Mouse (Mus musculus): ENCODE results near the gene Sh3pxd2a. TPM values are rescaled to one million over a fixed set of nuclear protein-coding genes. Genes with fewer than 3 reads are reported as not detected.

Sh3pxd2a gene
- polyA plus RNA-seq, 1 experiment from 2014 or later, result 2.1 TPM

DNA sequence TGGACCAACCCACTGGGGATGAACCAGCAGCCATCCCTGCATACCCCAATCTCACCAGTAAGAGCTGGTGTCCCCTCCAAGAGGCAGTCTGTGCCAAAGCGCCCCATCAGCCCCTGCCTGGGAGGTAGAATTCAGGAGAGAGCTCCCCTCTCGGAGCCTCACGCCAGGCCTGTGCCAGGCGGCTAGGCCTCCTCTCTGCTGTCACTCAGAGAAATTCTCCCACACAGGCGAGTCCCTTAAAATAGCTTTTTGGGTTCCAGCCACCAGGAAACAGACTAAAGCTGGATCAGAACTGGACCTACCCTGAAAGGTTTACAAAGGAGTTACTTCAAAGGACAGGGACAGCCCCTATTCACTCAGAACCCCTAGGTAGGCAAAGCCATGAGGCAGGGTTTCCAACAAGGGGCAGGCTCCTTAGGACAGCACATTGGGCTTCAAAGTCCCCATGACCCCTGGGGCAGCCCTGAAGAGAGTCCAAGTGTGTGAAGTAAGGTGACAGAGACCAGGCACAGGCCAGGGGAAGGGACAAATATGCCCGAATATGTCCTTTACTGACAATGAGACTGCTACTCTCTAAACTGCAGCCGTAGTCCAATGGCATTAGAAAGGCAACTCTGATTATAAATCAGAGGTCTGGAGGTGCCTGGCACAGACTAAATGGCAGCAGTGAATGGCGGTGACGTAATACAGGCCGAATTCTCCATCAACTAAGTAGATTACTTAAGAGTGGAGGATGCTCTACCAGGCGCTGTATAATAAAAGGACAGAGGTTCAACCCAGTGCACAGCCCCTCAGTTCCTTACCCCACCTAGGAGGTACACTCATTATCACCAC lies 9.8 kb downstream of the Sh3pxd2a start:
- no peaks in the 10 kb centered on the region for H3K9me3 ChIP-seq (ENCODE audit: control insufficient read depth, low read length)
- 71% methylated on average over 11 of the region's 11 CpGs for WGBS
- no peak overlapping the region for H3K9ac ChIP-seq (replicated peaks; ENCODE audit: low read depth, low read length)
- H3K4me1 ChIP-seq (ENCODE audit: control insufficient read depth, insufficient read depth, low read length), result peaks cover 9% of the 10 kb centered on the region; the same call in 1 of the 2 replicates
- no peak for ATAC-seq (ENCODE audit: low read depth)
- H3K36me3 ChIP-seq (ENCODE audit: control insufficient read depth, insufficient read depth, low read length), result no peaks in the 10 kb centered on the region
- no peaks in the 10 kb centered on the region for H3K27me3 ChIP-seq (ENCODE audit: control insufficient read depth, insufficient read depth, low read length)
- no peak overlapping the region for H3K4me3 ChIP-seq (ENCODE audit: low read depth, low read length)
- H3K4me2 ChIP-seq (ENCODE audit: low read depth, low read length), result no peak overlapping the region
- no peak overlapping the region for H3K27ac ChIP-seq (ENCODE audit: low read depth, low read length)

DNA sequence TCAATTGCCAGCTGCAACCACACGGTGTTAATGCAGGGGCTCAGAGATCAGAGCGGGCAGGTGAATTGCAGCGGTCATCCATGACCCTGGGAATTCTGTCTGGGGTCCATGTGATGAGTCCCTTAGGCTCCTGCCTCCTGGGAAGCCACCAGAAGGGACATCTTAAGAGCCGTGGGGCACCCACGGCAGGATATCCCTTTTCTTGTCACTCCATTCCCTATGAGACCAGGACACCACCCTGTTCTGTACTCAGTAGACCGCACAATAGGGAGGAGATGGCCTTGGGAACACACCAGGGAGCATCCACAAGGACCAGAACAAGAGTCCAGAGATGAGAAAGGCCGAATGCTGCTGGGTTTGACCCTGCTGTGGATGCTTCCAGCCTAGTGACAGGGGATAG lies 10.8 kb downstream of the Sh3pxd2a start:
- WGBS, result 81% methylated on average over 7 of the region's 7 CpGs
- Histone ChIP-seq H3K9me3 (ENCODE audit: control insufficient read depth, low read length) (no peaks in the 10 kb centered on the region), H3K27me3 (ENCODE audit: control insufficient read depth, insufficient read depth, low read length) (no peaks in the 10 kb centered on the region), H3K27ac (ENCODE audit: low read depth, low read length) (no peak overlapping the region), H3K4me3 (ENCODE audit: low read depth, low read length) (no peak overlapping the region), H3K4me2 (ENCODE audit: low read depth, low read length) (no peak overlapping the region), H3K4me1 (ENCODE audit: control insufficient read depth, insufficient read depth, low read length) (peaks cover 11% of the 10 kb centered on the region; the same call in 1 of the 2 replicates), H3K36me3 (ENCODE audit: control insufficient read depth, insufficient read depth, low read length) (no peaks in the 10 kb centered on the region), H3K9ac (replicated peaks; ENCODE audit: low read depth, low read length) (no peak overlapping the region)
- ATAC-seq (ENCODE audit: low read depth), result no peak

DNA sequence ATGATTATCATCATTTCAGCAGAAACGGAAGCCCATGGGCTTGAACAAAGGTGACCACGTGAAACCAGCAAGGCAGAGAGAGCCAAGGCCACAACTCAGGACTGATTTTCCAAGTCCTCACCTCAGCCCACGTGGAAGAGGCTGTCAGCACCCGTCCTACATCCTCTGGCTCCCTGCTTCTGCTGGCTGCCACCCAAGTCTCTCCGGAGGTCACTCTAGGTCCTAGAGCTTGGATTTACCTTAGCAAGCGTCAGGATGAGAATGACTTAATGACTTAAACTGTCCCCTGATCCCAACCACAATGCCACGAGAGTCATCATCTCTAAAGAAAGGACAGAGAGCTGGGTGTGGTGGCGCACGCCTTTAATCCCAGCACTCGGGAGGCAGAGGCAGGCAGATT lies 11.5 kb downstream of the Sh3pxd2a start:
- H3K4me1 ChIP-seq (ENCODE audit: control insufficient read depth, insufficient read depth, low read length), result peaks cover 12% of the 10 kb centered on the region; the same call in 1 of the 2 replicates
- H3K36me3 ChIP-seq (ENCODE audit: control insufficient read depth, insufficient read depth, low read length), result no peaks in the 10 kb centered on the region
- no peak overlapping the region for H3K4me3 ChIP-seq (ENCODE audit: low read depth, low read length)
- H3K27me3 ChIP-seq (ENCODE audit: control insufficient read depth, insufficient read depth, low read length), result no peaks in the 10 kb centered on the region
- WGBS, result 90% methylated on average over 10 of the region's 10 CpGs
- no peak overlapping the region for H3K27ac ChIP-seq (ENCODE audit: low read depth, low read length)
- ATAC-seq (ENCODE audit: low read depth), result no peak
- H3K9me3 ChIP-seq (ENCODE audit: control insufficient read depth, low read length), result no peaks in the 10 kb centered on the region
- no peak overlapping the region for H3K9ac ChIP-seq (replicated peaks; ENCODE audit: low read depth, low read length)
- H3K4me2 ChIP-seq (ENCODE audit: low read depth, low read length), result no peak overlapping the region

DNA sequence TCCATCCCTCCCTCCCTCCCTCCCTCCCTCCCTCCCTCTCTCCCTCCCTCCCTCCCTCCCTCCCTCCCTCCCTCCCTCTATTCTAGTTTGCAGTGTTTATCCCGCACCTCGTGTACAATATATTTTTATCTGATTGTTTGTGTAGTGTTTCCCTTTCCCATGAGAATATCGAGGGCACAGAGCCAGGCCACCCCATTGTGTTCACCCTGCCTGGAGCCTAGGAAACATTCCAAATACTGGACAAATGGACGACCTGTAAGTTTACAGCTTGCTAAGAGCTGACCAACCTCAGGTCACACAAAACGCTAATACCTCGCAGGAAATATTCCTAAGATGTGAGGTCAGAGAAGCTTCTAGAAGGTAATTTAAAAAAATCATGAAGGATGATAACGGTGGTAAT lies 12.0 kb downstream of the Sh3pxd2a start:
- H3K4me2 ChIP-seq (ENCODE audit: low read depth, low read length), result no peak overlapping the region
- no peaks in the 10 kb centered on the region for H3K36me3 ChIP-seq (ENCODE audit: control insufficient read depth, insufficient read depth, low read length)
- 76% methylated on average over 7 of the region's 7 CpGs for WGBS
- H3K4me1 ChIP-seq (ENCODE audit: control insufficient read depth, insufficient read depth, low read length), result peaks cover 16% of the 10 kb centered on the region
- no peak overlapping the region for H3K27ac ChIP-seq (ENCODE audit: low read depth, low read length)
- H3K4me3 ChIP-seq (ENCODE audit: low read depth, low read length), result no peak overlapping the region
- no peak overlapping the region for H3K9ac ChIP-seq (replicated peaks; ENCODE audit: low read depth, low read length)
- H3K27me3 ChIP-seq (ENCODE audit: control insufficient read depth, insufficient read depth, low read length), result no peaks in the 10 kb centered on the region
- ATAC-seq (ENCODE audit: low read depth), result no peak
- H3K9me3 ChIP-seq (ENCODE audit: control insufficient read depth, low read length), result no peaks in the 10 kb centered on the region

DNA sequence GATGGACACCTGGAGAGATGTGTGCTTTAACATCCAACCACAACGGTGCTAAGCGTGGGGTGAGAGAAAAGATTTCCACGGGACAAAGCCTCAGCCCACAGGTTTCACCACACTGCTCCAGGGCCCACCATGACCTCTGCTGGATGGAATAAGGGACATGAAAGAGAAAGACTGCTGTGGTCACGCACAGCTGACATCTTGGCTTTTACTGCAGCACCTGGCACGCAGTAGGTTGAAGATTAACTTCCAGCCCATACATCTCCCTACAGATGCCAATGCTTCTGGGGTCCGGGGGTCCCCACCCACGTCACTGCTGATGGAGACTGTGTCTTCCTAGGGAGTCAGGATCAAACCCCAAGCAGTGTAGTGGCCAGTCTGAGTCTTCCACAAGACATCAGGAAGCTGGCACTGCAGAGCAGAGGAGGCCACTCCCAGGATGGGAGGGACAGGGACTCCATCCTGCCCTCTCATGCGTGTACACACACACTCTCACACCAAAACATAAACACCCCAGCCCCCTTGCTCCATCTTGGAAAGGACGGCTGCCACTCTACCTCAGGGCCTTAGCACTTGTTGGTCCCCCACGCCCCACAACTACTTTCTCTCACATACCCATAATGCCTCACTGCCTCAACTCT lies 12.6 kb downstream of the Sh3pxd2a start:
- Histone ChIP-seq H3K4me1 (ENCODE audit: control insufficient read depth, insufficient read depth, low read length) (peaks cover 22% of the 10 kb centered on the region), H3K36me3 (ENCODE audit: control insufficient read depth, insufficient read depth, low read length) (no peaks in the 10 kb centered on the region), H3K9ac (replicated peaks; ENCODE audit: low read depth, low read length) (no peak overlapping the region), H3K4me3 (ENCODE audit: low read depth, low read length) (no peak overlapping the region), H3K9me3 (ENCODE audit: control insufficient read depth, low read length) (no peaks in the 10 kb centered on the region), H3K27me3 (ENCODE audit: control insufficient read depth, insufficient read depth, low read length) (no peaks in the 10 kb centered on the region), H3K27ac (ENCODE audit: low read depth, low read length) (no peak overlapping the region), H3K4me2 (ENCODE audit: low read depth, low read length) (no peak overlapping the region)
- WGBS, result 71% methylated on average over 10 of the region's 10 CpGs
- ATAC-seq (ENCODE audit: low read depth), result no peak

DNA sequence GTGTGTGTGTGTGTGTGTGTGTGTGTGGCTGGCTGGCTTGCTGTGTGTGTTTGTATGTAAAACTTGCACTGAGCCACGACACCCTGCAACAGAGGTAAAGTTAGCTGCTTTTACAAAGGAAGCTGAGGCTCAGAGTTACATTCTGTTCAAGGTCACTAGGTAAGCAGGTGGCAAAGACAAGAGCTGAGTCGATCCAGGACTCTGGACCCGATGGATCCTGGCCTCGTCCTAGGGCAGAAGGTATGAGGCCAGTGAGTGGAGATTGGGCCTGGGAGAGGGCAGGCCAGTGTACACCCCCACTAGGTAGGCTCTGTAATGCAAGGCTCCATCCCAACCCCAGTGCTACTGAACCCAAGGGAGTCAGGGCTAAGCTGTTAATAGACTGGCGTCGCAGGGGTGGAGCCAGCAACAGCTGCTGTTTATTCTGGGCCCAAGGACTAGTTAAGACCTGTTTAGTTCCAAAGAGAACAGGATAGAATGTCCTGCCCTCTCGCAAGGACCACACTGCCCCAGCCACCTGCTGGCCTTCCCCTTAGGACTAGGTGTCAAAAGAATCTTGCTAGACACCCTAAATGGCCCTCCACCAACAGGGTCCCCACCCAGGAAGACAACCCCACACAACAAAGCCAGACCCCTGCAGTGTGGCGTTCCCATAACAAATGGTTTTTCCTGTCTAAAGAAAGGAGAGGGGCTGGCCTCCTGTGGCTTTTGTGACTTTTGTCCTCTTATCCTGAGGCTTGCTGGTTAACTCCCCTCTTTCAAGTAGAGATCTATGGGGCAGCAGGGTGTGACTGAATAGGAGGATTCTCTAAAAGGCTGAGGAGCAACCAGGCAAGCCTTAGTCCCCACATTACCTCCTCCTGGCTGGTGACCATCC lies 13.7 kb downstream of the Sh3pxd2a start:
- no peaks in the 10 kb centered on the region for H3K9me3 ChIP-seq (ENCODE audit: control insufficient read depth, low read length)
- H3K4me3 ChIP-seq (ENCODE audit: low read depth, low read length), result no peak overlapping the region
- 23% methylated on average over 8 of the region's 8 CpGs for WGBS
- no peak overlapping the region for H3K9ac ChIP-seq (replicated peaks; ENCODE audit: low read depth, low read length)
- no peaks in the 10 kb centered on the region for H3K27me3 ChIP-seq (ENCODE audit: control insufficient read depth, insufficient read depth, low read length)
- H3K4me1 ChIP-seq (ENCODE audit: control insufficient read depth, insufficient read depth, low read length), result peaks cover 23% of the 10 kb centered on the region
- no peak overlapping the region for H3K4me2 ChIP-seq (ENCODE audit: low read depth, low read length)
- no peak overlapping the region for H3K27ac ChIP-seq (ENCODE audit: low read depth, low read length)
- no peaks in the 10 kb centered on the region for H3K36me3 ChIP-seq (ENCODE audit: control insufficient read depth, insufficient read depth, low read length)
- ATAC-seq (ENCODE audit: low read depth), result no peak

DNA sequence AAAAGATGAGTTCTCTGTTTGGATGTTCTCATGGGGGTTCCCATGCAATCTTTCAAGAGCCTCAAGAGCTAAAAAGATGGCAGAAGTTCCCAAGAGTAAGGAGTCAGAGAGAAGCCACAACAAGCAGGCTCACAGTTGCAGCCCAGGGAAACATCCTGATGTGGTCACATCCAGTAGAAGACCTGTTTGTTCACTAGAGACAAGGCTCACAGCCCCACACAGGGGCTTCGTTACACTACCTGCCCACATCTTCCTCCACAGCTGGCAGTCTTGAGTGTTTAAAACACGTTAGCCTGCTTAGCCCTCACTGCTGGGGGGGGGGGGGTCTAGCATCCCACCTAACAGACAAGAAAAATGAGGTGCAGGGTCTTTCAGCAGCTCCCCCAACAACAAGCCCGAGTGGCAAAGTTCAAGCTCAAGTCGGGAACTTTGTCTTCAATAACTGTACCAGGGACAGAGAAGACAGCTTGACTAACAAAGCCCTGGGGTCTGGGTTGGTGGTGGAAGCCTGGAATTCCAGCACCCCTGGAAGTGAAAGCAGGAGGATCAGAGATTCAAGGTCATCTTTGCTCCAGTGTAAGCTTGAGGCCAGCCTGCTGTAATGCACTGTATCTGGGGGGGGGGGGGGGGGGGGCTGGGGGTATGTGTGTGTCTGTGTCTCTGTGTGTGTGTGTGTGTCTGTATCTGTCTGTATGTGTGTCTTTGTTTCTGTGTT lies 14.5 kb downstream of the Sh3pxd2a start:
- H3K4me1 ChIP-seq (ENCODE audit: control insufficient read depth, insufficient read depth, low read length), result peaks cover 22% of the 10 kb centered on the region
- H3K27ac ChIP-seq (ENCODE audit: low read depth, low read length), result no peak overlapping the region
- no peaks in the 10 kb centered on the region for H3K9me3 ChIP-seq (ENCODE audit: control insufficient read depth, low read length)
- WGBS, result 59% methylated on average over 4 of the region's 4 CpGs
- no peak overlapping the region for H3K4me3 ChIP-seq (ENCODE audit: low read depth, low read length)
- H3K9ac ChIP-seq (replicated peaks; ENCODE audit: low read depth, low read length), result no peak overlapping the region
- H3K27me3 ChIP-seq (ENCODE audit: control insufficient read depth, insufficient read depth, low read length), result no peaks in the 10 kb centered on the region
- no peak overlapping the region for H3K4me2 ChIP-seq (ENCODE audit: low read depth, low read length)
- ATAC-seq (ENCODE audit: low read depth), result no peak
- H3K36me3 ChIP-seq (ENCODE audit: control insufficient read depth, insufficient read depth, low read length), result no peaks in the 10 kb centered on the region

DNA sequence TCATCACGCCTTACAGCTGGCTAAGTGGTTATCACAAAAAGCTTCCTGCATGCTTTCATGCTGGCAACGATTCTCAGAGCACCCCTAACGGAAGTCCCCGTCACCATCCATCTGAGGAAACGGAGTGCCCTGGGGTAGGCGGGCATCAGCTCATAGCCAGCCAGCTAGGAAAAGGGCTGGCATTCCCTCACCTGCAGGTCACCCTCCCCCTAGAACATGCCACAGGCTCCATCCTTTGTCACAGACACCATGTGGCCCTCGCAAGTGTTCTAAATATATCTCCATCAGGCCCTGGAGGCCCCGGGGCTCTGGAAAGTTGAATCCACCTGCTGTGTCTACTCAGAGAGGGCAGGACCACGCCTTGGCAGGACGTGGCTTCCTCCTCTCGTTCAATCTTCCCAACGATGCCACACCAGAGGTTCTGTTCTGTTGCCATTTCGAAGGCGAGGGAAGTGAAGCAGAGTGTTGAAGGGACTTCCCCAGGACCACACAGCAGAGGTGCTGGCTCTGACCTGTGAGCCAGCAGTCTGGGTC lies 15.5 kb downstream of the Sh3pxd2a start:
- no peak overlapping the region for H3K27ac ChIP-seq (ENCODE audit: low read depth, low read length)
- no peak overlapping the region for H3K9ac ChIP-seq (replicated peaks; ENCODE audit: low read depth, low read length)
- peaks cover 20% of the 10 kb centered on the region for H3K4me1 ChIP-seq (ENCODE audit: control insufficient read depth, insufficient read depth, low read length)
- 75% methylated on average over 14 of the region's 14 CpGs for WGBS
- H3K9me3 ChIP-seq (ENCODE audit: control insufficient read depth, low read length), result no peaks in the 10 kb centered on the region
- no peaks in the 10 kb centered on the region for H3K27me3 ChIP-seq (ENCODE audit: control insufficient read depth, insufficient read depth, low read length)
- ATAC-seq (ENCODE audit: low read depth), result no peak
- no peaks in the 10 kb centered on the region for H3K36me3 ChIP-seq (ENCODE audit: control insufficient read depth, insufficient read depth, low read length)
- no peak overlapping the region for H3K4me2 ChIP-seq (ENCODE audit: low read depth, low read length)
- H3K4me3 ChIP-seq (ENCODE audit: low read depth, low read length), result no peak overlapping the region

Measured in neural tube, embryonic 14.5 days (tissue).